Mouse (Mus musculus): ENCODE data around the gene Ppat.

- TF ChIP-seq CTCF (IDR thresholded peaks at IDR 0.05; ENCODE audit: low read depth, low read length) (no peak), POLR2A (IDR thresholded peaks at IDR 0.05; ENCODE audit: borderline replicate concordance, low read depth, low read length) (no peak)
These were observed 23.3 kb upstream of the Ppat start, which contains the start of gene Srp72 for GRCm38 (mm10) chr5:76974554-76975285.

All from bone marrow macrophage, adult 2 months (primary cell).